Mouse (Mus musculus) testis, adult 2 months (tissue): ENCODE measurements around the gene Olfr870. TPM values are rescaled to one million over a fixed set of nuclear protein-coding genes. Genes with fewer than 3 reads are reported as not detected.
"Not testable (repeated sequence)": the region's sequence is repeated elsewhere in the genome, so short reads cannot be mapped to it uniquely, and the experiment has no call there.

ENCODE experiments used
- H3K27ac ChIP-seq: fragments of 200-500 bp; 2 replicates; pipeline ENCODE4 v1.5.1; 2012; ENCODE audit warnings: low read depth, low read length; ENCODE audit not compliant: control insufficient read depth, insufficient read depth
- H3K27me3 ChIP-seq: fragments of 200-500 bp; 2 replicates; pipeline ENCODE4 v1.6.1; 2012; ENCODE audit warnings: mild to moderate bottlenecking, low read length, moderate library complexity; ENCODE audit not compliant: control insufficient read depth, insufficient read depth
- H3K36me3 ChIP-seq: fragments of 200-500 bp; 2 replicates; pipeline ENCODE4 v1.6.1; 2012; ENCODE audit warnings: mild to moderate bottlenecking, low read length; ENCODE audit not compliant: control insufficient read depth, insufficient read depth
- H3K4me1 ChIP-seq: fragments of 200-500 bp; 2 replicates; pipeline ENCODE4 v1.6.1; 2012; ENCODE audit warnings: low read length; ENCODE audit not compliant: control insufficient read depth, insufficient read depth
- H3K4me3 ChIP-seq: fragments of 200-500 bp; 2 replicates; pipeline ENCODE4 v1.5.1; 2012; ENCODE audit warnings: low read depth, mild to moderate bottlenecking, low read length, moderate library complexity, mixed read lengths; ENCODE audit not compliant: control insufficient read depth
- CTCF ChIP-seq: fragments of 200-500 bp; IDR thresholded peaks from 2 replicates; pipeline ENCODE4 v1.5.1; 2012; ENCODE audit warnings: low read depth, mild to moderate bottlenecking, inconsistent platforms, low read length, moderate library complexity; ENCODE audit not compliant: control insufficient read depth, insufficient read depth, insufficient replicate concordance
- POLR2A ChIP-seq: fragments of 200-500 bp; IDR thresholded peaks from 2 replicates; pipeline ENCODE4 v1.6.1; 2012; ENCODE audit warnings: low read depth, mild to moderate bottlenecking, inconsistent platforms, low read length, moderate library complexity; ENCODE audit not compliant: control insufficient read depth
- polyA plus RNA-seq: library from polyadenylated mRNA; depleted of rRNA; stranded (reverse); fragments of >200 nt; gene quantifications from 2 replicates; pipeline ENCODE4 v1.2.3, GENCODE M21; 2012; rRNA removed

The Olfr870 gene
- not detected in 2 replicates for polyA plus RNA-seq

- TF ChIP-seq CTCF: no peak
- TF ChIP-seq POLR2A: no peak
- no peak within 1 kb of the TSS for H3K4me3 ChIP-seq
- no peaks in the 10 kb centered on the region for H3K4me1 ChIP-seq
- H3K27me3 ChIP-seq: no peaks in the 10 kb centered on the region
- no peak within 1 kb of the TSS for H3K27ac ChIP-seq
- H3K36me3 ChIP-seq: no peaks in the 10 kb centered on the region
Measured at GRCm38 (mm10) chr9:20173957-20174356, at the start of gene Olfr870. Gene Olfr870, minus strand, starts transcription at chr9:20174057.

GRCm38 (mm10) chr9:20211907-20212306 lies 38.0 kb upstream of the Olfr870 start, which contains the start of gene Olfr871:
Gene Olfr871, plus strand, starts transcription at chr9:20212207.
- TF ChIP-seq POLR2A: no peak
- no peak for TF ChIP-seq CTCF
- Histone ChIP-seq H3K4me3 (no peak within 1 kb of the TSS), H3K4me1 (no peaks in the 10 kb centered on the region), H3K27me3 (no peaks in the 10 kb centered on the region), H3K36me3 (no peaks in the 10 kb centered on the region), H3K27ac (no peak within 1 kb of the TSS)

GRCm38 (mm10) chr9:20211477-20211876 lies 37.6 kb upstream of the Olfr870 start:
- H3K27ac ChIP-seq: no peak overlapping the region
- no peak overlapping the region for H3K4me3 ChIP-seq
- H3K27me3 ChIP-seq: no peaks in the 10 kb centered on the region
- no peaks in the 10 kb centered on the region for H3K4me1 ChIP-seq
- TF ChIP-seq POLR2A: no peak
- TF ChIP-seq CTCF: no peak
- no peaks in the 10 kb centered on the region for H3K36me3 ChIP-seq

GRCm38 (mm10) chr9:20210812-20211211 lies 37.0 kb upstream of the Olfr870 start:
- no peaks in the 10 kb centered on the region for H3K4me1 ChIP-seq
- H3K4me3 ChIP-seq: no peak overlapping the region
- no peak for TF ChIP-seq CTCF
- H3K36me3 ChIP-seq: no peaks in the 10 kb centered on the region
- H3K27me3 ChIP-seq: no peaks in the 10 kb centered on the region
- no peak overlapping the region for H3K27ac ChIP-seq

GRCm38 (mm10) chr9:20203413-20203984 lies 29.6 kb upstream of the Olfr870 start:
- H3K4me1 ChIP-seq, H3K36me3 ChIP-seq, H3K27ac ChIP-seq, H3K4me3 ChIP-seq, H3K27me3 ChIP-seq: not testable (repeated sequence)

GRCm38 (mm10) chr9:20202131-20202530 lies 28.3 kb upstream of the Olfr870 start:
- Histone ChIP-seq H3K4me1 (no peaks in the 10 kb centered on the region), H3K4me3 (no peak overlapping the region), H3K27me3 (no peaks in the 10 kb centered on the region), H3K36me3 (no peaks in the 10 kb centered on the region), H3K27ac (no peak overlapping the region)
- TF ChIP-seq CTCF: no peak

- Histone ChIP-seq H3K4me1 (no peaks in the 10 kb centered on the region), H3K36me3 (no peaks in the 10 kb centered on the region), H3K4me3 (no peak overlapping the region), H3K27me3 (no peaks in the 10 kb centered on the region), H3K27ac (no peak overlapping the region)
- no peak for TF ChIP-seq CTCF
- no peak for TF ChIP-seq POLR2A
Measured at GRCm38 (mm10) chr9:20179463-20179862, 5.6 kb upstream of the Olfr870 start.

GRCm38 (mm10) chr9:20149706-20150105 lies 24.2 kb downstream of the Olfr870 start:
- Histone ChIP-seq H3K27ac (no peak overlapping the region), H3K4me3 (no peak overlapping the region), H3K27me3 (no peaks in the 10 kb centered on the region), H3K36me3 (no peaks in the 10 kb centered on the region), H3K4me1 (no peaks in the 10 kb centered on the region)
- no peak for TF ChIP-seq CTCF
- TF ChIP-seq POLR2A: no peak
